Mouse (Mus musculus) testis, adult 2 months (tissue): ENCODE measurements around the gene Fzr1. TPM values are rescaled to one million over a fixed set of nuclear protein-coding genes. Genes with fewer than 3 reads are reported as not detected.
A peak's percentile ranks its signal among the peaks of the same experiment; 100 is the strongest.

Source experiments
- H3K27ac ChIP-seq: fragments of 200-500 bp; 2 replicates; pipeline ENCODE4 v1.5.1; 2012; ENCODE audit warnings: low read depth, low read length; ENCODE audit not compliant: control insufficient read depth, insufficient read depth
- H3K27me3 ChIP-seq: fragments of 200-500 bp; 2 replicates; pipeline ENCODE4 v1.6.1; 2012; ENCODE audit warnings: mild to moderate bottlenecking, low read length, moderate library complexity; ENCODE audit not compliant: control insufficient read depth, insufficient read depth
- H3K36me3 ChIP-seq: fragments of 200-500 bp; 2 replicates; pipeline ENCODE4 v1.6.1; 2012; ENCODE audit warnings: mild to moderate bottlenecking, low read length; ENCODE audit not compliant: control insufficient read depth, insufficient read depth
- H3K4me1 ChIP-seq: fragments of 200-500 bp; 2 replicates; pipeline ENCODE4 v1.6.1; 2012; ENCODE audit warnings: low read length; ENCODE audit not compliant: control insufficient read depth, insufficient read depth
- H3K4me3 ChIP-seq: fragments of 200-500 bp; 2 replicates; pipeline ENCODE4 v1.5.1; 2012; ENCODE audit warnings: low read depth, mild to moderate bottlenecking, low read length, moderate library complexity, mixed read lengths; ENCODE audit not compliant: control insufficient read depth
- CTCF ChIP-seq: fragments of 200-500 bp; IDR thresholded peaks from 2 replicates; pipeline ENCODE4 v1.5.1; 2012; ENCODE audit warnings: low read depth, mild to moderate bottlenecking, inconsistent platforms, low read length, moderate library complexity; ENCODE audit not compliant: control insufficient read depth, insufficient read depth, insufficient replicate concordance
- POLR2A ChIP-seq: fragments of 200-500 bp; IDR thresholded peaks from 2 replicates; pipeline ENCODE4 v1.6.1; 2012; ENCODE audit warnings: low read depth, mild to moderate bottlenecking, inconsistent platforms, low read length, moderate library complexity; ENCODE audit not compliant: control insufficient read depth
- polyA plus RNA-seq: library from polyadenylated mRNA; depleted of rRNA; stranded (reverse); fragments of >200 nt; gene quantifications from 2 replicates; pipeline ENCODE4 v1.2.3, GENCODE M21; 2012

Gene Fzr1
- polyA plus RNA-seq, 1 experiment: 161 TPM

- no peaks in the 10 kb centered on the region for H3K27me3 ChIP-seq
- peak overlapping the region; percentile 84 for H3K4me3 ChIP-seq
- peaks cover 10% of the 10 kb centered on the region for H3K4me1 ChIP-seq
- TF ChIP-seq POLR2A: no peak
- no peak overlapping the region for H3K27ac ChIP-seq
- H3K36me3 ChIP-seq: no peaks in the 10 kb centered on the region
Measured at GRCm38 (mm10) chr10:81376561-81377361, 1.6 kb downstream of the Fzr1 start.

GRCm38 (mm10) chr10:81375322-81375721 is 3.0 kb downstream of the Fzr1 start:
- Histone ChIP-seq H3K36me3 (no peaks in the 10 kb centered on the region), H3K27me3 (no peaks in the 10 kb centered on the region), H3K27ac (no peak overlapping the region), H3K4me3 (no peak overlapping the region), H3K4me1 (peaks cover 10% of the 10 kb centered on the region)
- TF ChIP-seq POLR2A (no peak), CTCF (no peak)

GRCm38 (mm10) chr10:81367207-81367495 is 11.2 kb downstream of the Fzr1 start:
- Histone ChIP-seq H3K27ac (no peak overlapping the region), H3K4me1 (peaks cover 19% of the 10 kb centered on the region), H3K4me3 (no peak overlapping the region), H3K27me3 (no peaks in the 10 kb centered on the region), H3K36me3 (no peaks in the 10 kb centered on the region; the same call in 1 of the 2 replicates)
- TF ChIP-seq POLR2A (no peak), CTCF (no peak)

GRCm38 (mm10) chr10:81366477-81367206 is 11.7 kb downstream of the Fzr1 start:
- Histone ChIP-seq H3K4me3 (peak overlapping the region; percentile 83), H3K27ac (peak overlapping the region; percentile 85), H3K36me3 (no peaks in the 10 kb centered on the region; the same call in 1 of the 2 replicates), H3K4me1 (peaks cover 19% of the 10 kb centered on the region), H3K27me3 (no peaks in the 10 kb centered on the region)
- TF ChIP-seq CTCF (no peak), POLR2A (peak; percentile 29; the same call in 1 of the 2 replicates)

- TF ChIP-seq CTCF: no peak
- TF ChIP-seq POLR2A: peak; percentile 80; the same call in 1 of the 2 replicates
- Histone ChIP-seq H3K36me3 (no peaks in the 10 kb centered on the region; the same call in 1 of the 2 replicates), H3K27me3 (no peaks in the 10 kb centered on the region), H3K4me3 (peak within 1 kb of the TSS; percentile 83), H3K4me1 (peaks cover 19% of the 10 kb centered on the region), H3K27ac (peak within 1 kb of the TSS; percentile 85)
Measured at GRCm38 (mm10) chr10:81365672-81366476, 12.4 kb downstream of the Fzr1 start, which contains the start of gene 4930404N11Rik. Gene 4930404N11Rik (minus strand): TSS chr10:81365816.

GRCm38 (mm10) chr10:81365073-81365472 is 13.2 kb downstream of the Fzr1 start:
- Histone ChIP-seq H3K4me1 (peaks cover 19% of the 10 kb centered on the region), H3K27ac (peak overlapping the region; percentile 85), H3K36me3 (no peaks in the 10 kb centered on the region), H3K27me3 (no peaks in the 10 kb centered on the region), H3K4me3 (peak overlapping the region; percentile 83)
- TF ChIP-seq POLR2A: no peak; the same call in 1 of the 2 replicates
- TF ChIP-seq CTCF: no peak

- Histone ChIP-seq H3K36me3 (no peaks in the 10 kb centered on the region), H3K27ac (peak overlapping the region; percentile 85), H3K4me1 (peaks cover 19% of the 10 kb centered on the region), H3K27me3 (no peaks in the 10 kb centered on the region), H3K4me3 (peak overlapping the region; percentile 83)
- TF ChIP-seq POLR2A: no peak; the same call in 1 of the 2 replicates
- TF ChIP-seq CTCF: no peak
Measured at GRCm38 (mm10) chr10:81364666-81365065, 13.7 kb downstream of the Fzr1 start.
